Mouse (Mus musculus): ENCODE results near the gene Lctl.

The Lctl gene

GRCm38 (mm10) chr9:64116876-64117275 is at the start of gene Lctl:
Gene Lctl (plus strand): TSS chr9:64117147.
- no peak for DNase-seq (ENCODE audit: low read depth, low spot score)

GRCm38 (mm10) chr9:64067787-64068186 is 49.2 kb upstream of the Lctl start:
- no peak for DNase-seq (ENCODE audit: low read depth, low spot score)

GRCm38 (mm10) chr9:64068571-64068970 is 48.4 kb upstream of the Lctl start:
- no peak for DNase-seq (ENCODE audit: low read depth, low spot score)

- no peak for DNase-seq (ENCODE audit: low read depth, low spot score)
These were observed 47.8 kb upstream of the Lctl start for GRCm38 (mm10) chr9:64069131-64069530.

GRCm38 (mm10) chr9:64070674-64071073 is 46.3 kb upstream of the Lctl start:
- no peak for DNase-seq (ENCODE audit: low read depth, low spot score)

GRCm38 (mm10) chr9:64074831-64075230 is 42.1 kb upstream of the Lctl start:
- DNase-seq (ENCODE audit: low read depth, low spot score): peak; percentile 66

GRCm38 (mm10) chr9:64076412-64076811 is 40.5 kb upstream of the Lctl start:
- DNase-seq (ENCODE audit: low read depth, low spot score): no peak

GRCm38 (mm10) chr9:64078386-64078792 is 38.6 kb upstream of the Lctl start:
- no peak for DNase-seq (ENCODE audit: low read depth, low spot score)

- DNase-seq (ENCODE audit: low read depth, low spot score): no peak
These were observed 37.0 kb upstream of the Lctl start for GRCm38 (mm10) chr9:64079922-64080321.

- DNase-seq (ENCODE audit: low read depth, low spot score): no peak
These were observed 32.7 kb upstream of the Lctl start for GRCm38 (mm10) chr9:64084231-64084630.

- peak; percentile 49 for DNase-seq (ENCODE audit: low read depth, low spot score)
These were observed 32.1 kb upstream of the Lctl start for GRCm38 (mm10) chr9:64084661-64085399.

- no peak for DNase-seq (ENCODE audit: low read depth, low spot score)
These were observed 31.0 kb upstream of the Lctl start for GRCm38 (mm10) chr9:64085976-64086375.

GRCm38 (mm10) chr9:64086543-64086942 is 30.4 kb upstream of the Lctl start:
- no peak for DNase-seq (ENCODE audit: low read depth, low spot score)

GRCm38 (mm10) chr9:64087461-64088235 is 29.3 kb upstream of the Lctl start:
- peak; percentile 84 for DNase-seq (ENCODE audit: low read depth, low spot score)

- DNase-seq (ENCODE audit: low read depth, low spot score): no peak
These were observed 28.6 kb upstream of the Lctl start for GRCm38 (mm10) chr9:64088346-64088745.

GRCm38 (mm10) chr9:64089004-64089403 is 27.9 kb upstream of the Lctl start:
- DNase-seq (ENCODE audit: low read depth, low spot score): no peak

GRCm38 (mm10) chr9:64094083-64094482 is 22.9 kb upstream of the Lctl start:
- DNase-seq (ENCODE audit: low read depth, low spot score): no peak

- no peak for DNase-seq (ENCODE audit: low read depth, low spot score)
These were observed 18.7 kb upstream of the Lctl start for GRCm38 (mm10) chr9:64098282-64098681.

GRCm38 (mm10) chr9:64100442-64100841 is 16.5 kb upstream of the Lctl start:
- DNase-seq (ENCODE audit: low read depth, low spot score): peak; percentile 80

GRCm38 (mm10) chr9:64105301-64105700 is 11.6 kb upstream of the Lctl start:
- no peak for DNase-seq (ENCODE audit: low read depth, low spot score)

- DNase-seq (ENCODE audit: low read depth, low spot score): no peak
These were observed 6.4 kb upstream of the Lctl start for GRCm38 (mm10) chr9:64110502-64110901.

GRCm38 (mm10) chr9:64114646-64115045 is 2.3 kb upstream of the Lctl start:
- peak; percentile 16 for DNase-seq (ENCODE audit: low read depth, low spot score)

GRCm38 (mm10) chr9:64115756-64116155 is 1.2 kb upstream of the Lctl start:
- no peak for DNase-seq (ENCODE audit: low read depth, low spot score)

Measured in forelimb bud, embryonic 11.5 days (tissue).